Mouse (Mus musculus) layer of hippocampus, postnatal 25 days (tissue): Measurements from ENCODE around the gene Trim24. TPM values are rescaled to one million over a fixed set of nuclear protein-coding genes. Genes with fewer than 3 reads are reported as not detected.

Experiments used
- DNase-seq, 2 experiments: peaks; one replicate each; pipeline ENCODE4 v3.0.0; 2022; ENCODE audit warnings: mixed read lengths in 2 of 2, low spot score in 1 of 2; ENCODE audit errors: extremely low spot score in 1 of 2
- total RNA-seq, 2 experiments: library from RNA; stranded (reverse); gene quantifications; 2 replicates each; pipeline ENCODE4 v1.2.3; 2021

The Trim24 gene
- total RNA-seq, 2 experiments from 2014 or later = 32.6 to 40.0 TPM

DNA sequence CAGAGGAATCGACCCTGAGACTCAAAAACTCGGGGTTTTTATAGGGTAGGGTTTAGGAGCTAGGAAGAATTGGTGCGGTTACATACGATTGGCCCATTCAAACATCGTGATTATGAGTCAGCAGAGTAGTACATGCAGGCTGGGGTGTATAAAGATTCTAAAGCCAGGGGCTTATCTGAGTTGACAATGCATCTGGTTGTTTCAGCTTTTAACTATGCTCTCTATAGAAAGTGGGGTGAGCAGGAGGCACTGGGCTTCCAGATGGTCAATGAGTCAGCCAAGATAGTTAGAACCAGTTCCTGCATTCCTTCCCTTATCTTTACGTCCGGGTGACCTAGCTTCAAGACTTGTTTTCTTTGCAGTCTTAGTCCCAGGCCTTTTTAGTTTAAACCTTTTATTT is 7.7 kb upstream of the Trim24 start:
- no peak for DNase-seq

GRCm38 (mm10) chr6:37863961-37864730 is 6.5 kb upstream of the Trim24 start:
- DNase-seq = no peak

DNA sequence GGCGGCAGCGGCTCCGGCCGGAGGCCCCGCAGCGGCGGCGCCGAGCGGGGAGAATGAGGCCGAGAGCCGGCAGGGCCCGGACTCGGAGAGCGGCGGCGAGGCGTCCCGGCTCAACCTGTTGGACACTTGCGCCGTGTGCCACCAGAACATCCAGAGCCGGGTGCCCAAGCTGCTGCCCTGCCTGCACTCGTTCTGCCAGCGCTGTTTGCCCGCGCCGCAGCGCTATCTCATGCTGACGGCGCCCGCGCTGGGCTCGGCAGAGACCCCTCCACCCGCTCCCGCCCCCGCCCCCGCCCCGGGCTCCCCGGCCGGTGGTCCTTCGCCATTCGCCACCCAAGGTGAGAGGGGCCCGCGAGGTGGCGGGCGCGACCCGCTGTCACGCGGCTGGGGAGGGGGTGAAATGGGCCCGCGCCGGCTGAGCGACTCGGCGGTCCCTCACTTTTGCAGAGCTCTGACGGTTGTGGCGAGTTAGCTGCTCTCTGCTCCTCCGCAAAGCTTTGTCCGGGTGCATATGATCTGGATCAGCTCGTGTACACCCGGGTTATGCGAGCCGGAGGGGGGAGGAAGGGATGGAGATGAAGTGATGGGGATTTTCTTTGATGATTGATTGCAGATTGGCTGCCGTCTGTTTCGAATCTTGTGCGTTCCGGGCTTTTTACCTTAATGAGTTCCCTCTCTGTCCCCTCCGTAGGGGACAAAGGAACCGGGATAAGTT is 683 bp downstream of the Trim24 start:
- peak; percentile 27 to 57 for DNase-seq

DNA sequence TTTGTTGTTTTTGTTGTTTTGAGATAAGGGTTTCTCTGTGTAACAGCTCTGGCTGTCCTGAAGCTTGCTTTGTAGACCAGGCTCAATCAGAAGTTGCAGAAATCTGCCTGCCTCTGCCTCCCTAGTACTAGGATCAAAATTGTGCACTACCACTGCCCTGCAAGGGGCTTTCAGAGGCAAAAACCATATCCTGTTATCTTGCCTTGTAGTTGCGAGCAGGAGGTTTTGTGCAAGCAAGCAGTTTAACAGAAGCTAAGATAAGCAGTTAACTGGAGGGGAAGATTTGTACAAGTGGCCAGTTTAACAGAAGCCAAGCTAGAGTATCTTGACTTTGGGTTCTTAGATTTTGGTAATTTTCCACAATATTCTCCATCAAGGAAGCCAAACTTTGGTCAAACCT is 2.2 kb downstream of the Trim24 start:
- no peak for DNase-seq

DNA sequence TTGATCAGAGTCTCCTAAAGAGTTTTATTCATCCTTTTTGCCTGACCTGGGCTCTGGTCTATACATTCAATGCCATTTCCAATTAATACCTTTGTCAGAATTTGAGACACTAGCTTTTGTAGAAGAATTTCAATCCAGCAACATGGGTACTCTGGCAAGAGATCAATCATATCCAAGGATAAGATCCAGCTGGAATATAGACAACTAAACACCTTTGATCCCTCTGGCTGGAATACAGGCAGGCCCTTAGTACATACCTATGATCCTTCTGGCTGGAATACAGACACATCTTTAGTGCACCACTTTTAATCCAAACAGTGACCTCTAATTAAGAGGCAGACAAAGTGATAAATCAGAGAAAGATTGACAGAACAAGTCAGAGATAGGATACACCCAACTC is 3.1 kb downstream of the Trim24 start:
- DNase-seq = no peak

DNA sequence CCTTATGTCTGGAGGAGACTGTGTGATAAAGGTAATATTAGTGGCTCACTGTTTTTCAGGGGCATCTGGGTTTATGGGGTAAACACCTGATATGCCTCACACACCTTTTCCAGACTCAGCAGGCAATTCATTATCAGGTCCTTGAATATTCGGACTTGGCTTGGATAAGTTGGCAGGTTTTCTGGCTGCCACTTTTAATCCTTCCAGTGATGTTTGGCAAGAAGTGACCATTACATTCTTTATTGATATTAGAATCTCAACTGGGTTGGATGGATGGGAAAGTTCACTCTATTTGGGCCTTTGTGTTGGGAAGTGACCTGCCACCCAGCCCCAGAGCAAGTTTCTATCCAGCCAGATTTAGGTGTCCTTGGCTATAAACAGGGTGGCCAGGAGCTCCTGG is 7.6 kb downstream of the Trim24 start:
- no peak for DNase-seq

DNA sequence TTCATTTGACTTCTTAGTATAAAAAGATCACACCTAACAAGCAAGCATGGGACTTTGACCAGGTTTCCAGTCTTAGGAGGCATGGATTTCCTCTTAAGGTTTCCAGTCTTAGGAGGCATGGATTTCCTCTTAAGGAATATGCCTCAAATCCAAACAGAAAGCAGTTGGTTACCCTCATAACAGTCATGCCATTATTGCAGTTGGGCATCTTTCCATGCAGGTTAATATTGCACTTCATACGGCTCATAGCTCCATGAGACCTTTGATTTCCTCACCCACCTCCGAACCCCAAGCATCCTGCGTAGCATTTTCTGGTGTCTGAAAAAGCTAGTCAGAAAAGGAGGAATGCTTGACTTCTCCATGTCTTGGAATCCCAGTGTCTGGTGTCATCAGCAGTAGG is 10.0 kb downstream of the Trim24 start:
- no peak for DNase-seq

DNA sequence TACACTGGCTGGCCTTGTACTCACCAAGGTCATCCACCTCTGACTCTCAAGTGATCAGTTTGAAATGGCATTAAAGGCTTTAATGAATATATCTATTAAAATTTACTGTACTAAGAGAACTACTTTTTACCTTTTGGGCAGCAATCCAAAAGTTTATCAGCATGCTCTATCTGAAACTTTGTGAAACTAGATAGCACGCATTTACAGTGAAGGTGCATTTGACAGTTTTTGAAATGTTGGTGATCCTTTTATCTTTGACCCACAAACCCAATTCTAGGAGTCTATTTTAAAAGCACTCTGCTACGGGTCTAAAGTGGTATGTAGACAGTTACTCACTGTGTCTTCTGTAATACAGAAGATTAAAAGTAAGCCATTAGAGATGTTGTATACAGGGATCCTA is 23.0 kb downstream of the Trim24 start:
- DNase-seq = no peak

- no peak for DNase-seq
Observed at GRCm38 (mm10) chr6:37895646-37896435, 25.2 kb downstream of the Trim24 start.

DNA sequence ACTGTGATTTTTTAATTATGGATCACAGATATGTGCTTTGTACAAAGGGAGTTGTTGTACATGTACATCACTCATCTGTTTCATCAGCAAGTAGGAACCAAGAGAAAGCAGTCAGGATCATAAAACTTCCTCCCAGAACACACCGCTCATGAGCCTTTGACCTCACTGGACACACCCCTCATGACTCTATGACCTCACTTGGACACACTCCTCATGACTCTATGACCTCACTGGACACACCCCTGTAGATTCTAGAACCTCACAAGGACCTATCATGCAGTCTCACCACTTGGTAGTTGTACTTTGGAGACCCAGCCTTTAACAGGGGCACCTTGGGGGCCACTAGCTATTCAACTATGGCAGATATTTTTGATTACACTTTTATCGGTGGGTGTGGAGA is 29.6 kb downstream of the Trim24 start:
- no peak for DNase-seq

DNA sequence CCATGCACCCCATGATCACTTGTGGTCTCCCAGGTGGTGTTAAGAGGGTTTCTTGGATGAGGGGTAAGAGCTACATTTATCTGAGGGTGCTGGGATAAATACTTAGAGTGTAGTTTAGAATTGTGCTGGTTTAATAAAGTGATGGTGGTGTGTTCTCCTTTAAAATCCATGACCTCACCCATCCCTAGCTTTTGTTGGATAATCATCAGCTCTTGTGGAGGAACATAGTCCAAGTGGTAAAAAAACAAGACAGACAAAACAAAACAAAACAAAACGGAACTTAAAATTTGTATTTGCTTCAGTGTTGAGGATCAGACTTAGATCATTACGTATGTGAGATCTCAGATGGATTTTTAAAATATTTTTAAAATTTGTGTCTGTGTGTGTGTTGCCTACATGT is 31.2 kb downstream of the Trim24 start:
- DNase-seq = no peak

DNA sequence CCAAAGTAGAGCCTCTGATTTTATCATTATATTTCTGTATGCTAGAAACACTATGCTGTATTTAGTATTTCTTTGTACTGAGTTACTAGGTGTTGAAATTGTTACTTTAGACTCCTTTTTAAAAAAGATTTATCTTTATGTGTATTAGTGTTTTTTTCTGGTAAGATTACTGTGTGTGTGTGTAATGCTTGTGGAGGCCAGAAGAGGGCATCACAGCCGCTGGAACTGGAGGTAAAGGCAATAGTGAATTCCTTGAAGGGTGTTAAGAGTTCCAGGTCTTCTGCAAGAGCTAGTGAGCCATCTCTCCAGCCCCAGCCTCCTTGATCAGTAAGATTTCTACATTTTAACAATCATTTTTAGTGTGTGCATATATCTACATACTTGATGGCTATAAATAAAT is 33.2 kb downstream of the Trim24 start:
- no peak for DNase-seq

DNA sequence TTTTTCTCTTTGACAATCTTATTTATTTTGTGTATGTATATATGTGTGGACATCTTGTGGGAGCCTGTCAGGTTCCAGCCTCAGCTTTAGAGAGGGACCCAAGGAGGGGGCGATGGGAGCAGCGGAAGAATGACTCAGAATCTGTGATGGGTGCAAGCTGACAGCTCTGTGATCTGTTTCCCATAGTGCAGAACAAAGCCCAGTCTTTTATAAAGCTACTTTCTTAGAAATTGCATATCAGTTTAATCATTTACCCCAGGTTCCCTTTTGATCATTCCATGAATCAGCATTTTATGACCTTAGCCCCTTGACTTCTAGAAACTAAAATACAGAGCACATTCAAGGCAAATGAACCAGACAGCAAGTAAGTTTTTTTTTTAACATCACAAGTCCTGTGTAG is 42.9 kb downstream of the Trim24 start:
- DNase-seq = no peak

GRCm38 (mm10) chr6:37925104-37925503 is 54.5 kb downstream of the Trim24 start:
- no peak for DNase-seq

DNA sequence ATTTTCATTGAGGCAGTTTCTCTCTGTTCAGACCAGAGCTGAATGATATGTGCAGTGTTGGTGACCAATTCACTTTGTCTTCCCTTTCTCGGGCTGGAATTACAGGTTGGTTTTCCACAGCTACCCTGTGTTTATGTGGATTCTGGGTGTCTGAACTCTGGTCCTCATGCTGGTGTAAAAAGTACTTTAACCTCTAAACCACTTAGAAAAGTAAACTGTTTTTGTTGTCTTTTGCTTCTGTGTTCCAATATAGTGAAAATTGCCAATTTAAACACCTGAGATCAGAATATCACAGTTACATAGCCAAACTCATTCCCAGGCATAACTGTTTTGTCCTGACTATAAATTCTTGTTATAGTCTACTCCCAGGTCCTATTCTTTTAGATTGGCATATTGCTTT is 56.1 kb downstream of the Trim24 start:
- no peak for DNase-seq

GRCm38 (mm10) chr6:37936498-37936897 is 65.9 kb downstream of the Trim24 start:
- no peak for DNase-seq

- no peak for DNase-seq
Observed at GRCm38 (mm10) chr6:37951306-37951705, 80.7 kb downstream of the Trim24 start.

GRCm38 (mm10) chr6:37967386-37967785 is 96.8 kb downstream of the Trim24 start:
- DNase-seq = no peak

- peak in 1 of 2 experiments; percentile 55 for DNase-seq
Observed at GRCm38 (mm10) chr6:38007459-38007858, 136.8 kb downstream of the Trim24 start.

GRCm38 (mm10) chr6:38012829-38013228 is 142.2 kb downstream of the Trim24 start:
- DNase-seq = no peak
